Comparison of ENCODE assay signal across 18 mouse cellular contexts in genomic region chr7:35692117-35692516, GRCm38 (mm10). TPM values are rescaled to one million over a fixed set of nuclear protein-coding genes. Genes with fewer than 3 reads are reported as not detected.
DNase-seq lines count a peak whose midpoint lies in the region; ATAC-seq and TF ChIP-seq lines count a peak whose summit lies in the region.
"Had no signal": no experiment of that assay in that cellular context is flagged by ENCODE, and none has a peak within 500 bp of the region (broad histone marks: within the 10 kb centered on the region; RNA-seq: fewer than 3 reads in every experiment).

No protein-coding gene starts in this region.

- no peak overlapping the region for H3K9ac ChIP-seq in forebrain, embryonic 12.5 days
- no peak overlapping the region for H3K9ac ChIP-seq in forebrain, embryonic 15.5 days (replicated peaks)
- H3K9ac ChIP-seq in midbrain, postnatal 0 days (replicated peaks; ENCODE audit: low read length, poor library complexity, severe bottlenecking): no peak overlapping the region
- H3K9ac ChIP-seq: embryonic facial prominence, embryonic 12.5 days had no signal

- no peaks in the 10 kb centered on the region for H3K27me3 ChIP-seq in forebrain, embryonic 12.5 days
- no peaks in the 10 kb centered on the region for H3K27me3 ChIP-seq in forebrain, embryonic 15.5 days
- no peaks in the 10 kb centered on the region for H3K27me3 ChIP-seq in midbrain, postnatal 0 days (ENCODE audit: insufficient read depth, low read length)
- H3K27me3 ChIP-seq: embryonic facial prominence, embryonic 12.5 days; megakaryocyte, embryonic 14.5 days had no signal

- no peak for TF ChIP-seq CTCF in midbrain, postnatal 0 days (IDR thresholded peaks at IDR 0.05)

- peaks cover 24% of the 10 kb centered on the region for H3K4me1 ChIP-seq in forebrain, embryonic 12.5 days
- H3K4me1 ChIP-seq in forebrain, embryonic 15.5 days: peaks cover 39% of the 10 kb centered on the region
- no peaks in the 10 kb centered on the region for H3K4me1 ChIP-seq in midbrain, postnatal 0 days (ENCODE audit: insufficient read depth, low read length)

- H3K4me2 ChIP-seq in forebrain, embryonic 12.5 days: no peak overlapping the region
- no peak overlapping the region for H3K4me2 ChIP-seq in forebrain, embryonic 15.5 days (replicated peaks)
- no peak overlapping the region for H3K4me2 ChIP-seq in midbrain, postnatal 0 days (ENCODE audit: low read depth, low read length, poor library complexity, severe bottlenecking)
- H3K4me2 ChIP-seq: embryonic facial prominence, embryonic 12.5 days; liver, embryonic 11.5 days had no signal

- intact Hi-C loops in left cerebral cortex, postnatal 4 days (cut with DNase I): no loop called here

- H3K27ac ChIP-seq in forebrain, embryonic 12.5 days: peak overlapping the region; percentile 66; the same call in 1 of the 2 replicates
- 0 out of 2 replicates have a peak overlapping the region, but pooled peaks have one; percentile 0 for H3K27ac ChIP-seq in forebrain, embryonic 15.5 days (replicated peaks)
- H3K27ac ChIP-seq in midbrain, postnatal 0 days (ENCODE audit: low read depth, low read length): no peak overlapping the region
- H3K27ac ChIP-seq: embryonic facial prominence, embryonic 12.5 days had no signal

- DNase-seq in left cerebral cortex, postnatal 4 days: peak; percentile 74
- no peak for DNase-seq in left cerebral cortex, adult 11 months (ENCODE audit: low spot score)
- peak; percentile 64 for DNase-seq in midbrain, postnatal 0 days (ENCODE audit: low spot score)
- DNase-seq in thymus, postnatal 36 days: no peak
- DNase-seq in frontal cortex, postnatal 36 days (ENCODE audit: low spot score in 2 of 2): no peak
- DNase-seq: adrenal gland, adult 2 months; cerebellum, adult 9-10 months; gastrocnemius, postnatal 36 days; kidney, adult 2 months; kidney, postnatal 10 days; lung, adult 18-20 months; lung, postnatal 14 days had no signal

- peak; percentile 46; the same call in 1 of the 2 replicates for ATAC-seq in forebrain, embryonic 12.5 days (ENCODE audit: low FRiP score)
- ATAC-seq in forebrain, embryonic 15.5 days (replicated peaks): peak; percentile 47
- ATAC-seq in midbrain, postnatal 0 days (ENCODE audit: low FRiP score): no peak

- WGBS in forebrain, embryonic 12.5 days: 69% methylated on average over 14 of the region's 14 CpGs
- 30% methylated on average over 14 of the region's 14 CpGs for WGBS in forebrain, embryonic 15.5 days
- 65% methylated on average over 14 of the region's 14 CpGs for WGBS in midbrain, postnatal 0 days

- H3K9me3 ChIP-seq in forebrain, embryonic 12.5 days: no peaks in the 10 kb centered on the region
- H3K9me3 ChIP-seq in forebrain, embryonic 15.5 days: no peaks in the 10 kb centered on the region
- H3K9me3 ChIP-seq in midbrain, postnatal 0 days (ENCODE audit: low read length): no peaks in the 10 kb centered on the region
- H3K9me3 ChIP-seq: embryonic facial prominence, embryonic 12.5 days; megakaryocyte, embryonic 14.5 days had no signal

- H3K36me3 ChIP-seq in forebrain, embryonic 12.5 days (replicated peaks): peaks cover 38% of the 10 kb centered on the region
- H3K36me3 ChIP-seq in forebrain, embryonic 15.5 days: peaks cover 15% of the 10 kb centered on the region; the same call in 1 of the 2 replicates
- peaks cover 18% of the 10 kb centered on the region for H3K36me3 ChIP-seq in midbrain, postnatal 0 days (ENCODE audit: insufficient read depth, low read length)

- no peak overlapping the region for H3K4me3 ChIP-seq in forebrain, embryonic 12.5 days (replicated peaks)
- H3K4me3 ChIP-seq in forebrain, embryonic 15.5 days: no peak overlapping the region
- H3K4me3 ChIP-seq in midbrain, postnatal 0 days (ENCODE audit: low read depth, low read length): no peak overlapping the region
- H3K4me3 ChIP-seq: embryonic facial prominence, embryonic 12.5 days; erythroblast, embryonic 14.5 days; megakaryocyte, embryonic 14.5 days had no signal

RNA-seq across cellular contexts. Expression of gene Pdcd5, which starts 44.8 kb away (rescaled TPM):
- total RNA-seq in left cerebral cortex, postnatal 4 days (2021): 100 to 1,000 TPM; 110 to 114 TPM
- polyA plus RNA-seq in forebrain, embryonic 12.5 days (2016; fragmentation: Nextera tagmentation; extraction: Ambion mirVana): 265 and 275 TPM in 2 replicates
- polyA plus RNA-seq in forebrain, embryonic 15.5 days (2015; fragmentation: Nextera tagmentation; extraction: Ambion mirVana): 219 and 234 TPM in 2 replicates
- total RNA-seq in midbrain, postnatal 0 days (2014; rRNA removed): 53.3 and 78.3 TPM in 2 replicates
- 255 and 280 TPM in 2 replicates for polyA plus RNA-seq in midbrain, postnatal 0 days (2015; fragmentation: Nextera tagmentation; extraction: Ambion mirVana)

Comparison
In these comparisons a context has a peak if more than half of its experiments do, and no peak if none do; other contexts are left out.
1. DNase-seq: peak in left cerebral cortex, postnatal 4 days (single experiment) and midbrain, postnatal 0 days (single experiment); none in left cerebral cortex, adult 11 months (single experiment), thymus, postnatal 36 days (0 of 2) and frontal cortex, postnatal 36 days (0 of 2).